Mouse (Mus musculus) cerebellum, adult 9-11 months (tissue): ENCODE results near the gene Gpr19.
A peak's percentile ranks its signal among the peaks of the same experiment; 100 is the strongest.

Experiments
- DNase-seq: peaks from one replicate; pipeline ENCODE4 v3.0.0; 2022

The Gpr19 gene

DNA sequence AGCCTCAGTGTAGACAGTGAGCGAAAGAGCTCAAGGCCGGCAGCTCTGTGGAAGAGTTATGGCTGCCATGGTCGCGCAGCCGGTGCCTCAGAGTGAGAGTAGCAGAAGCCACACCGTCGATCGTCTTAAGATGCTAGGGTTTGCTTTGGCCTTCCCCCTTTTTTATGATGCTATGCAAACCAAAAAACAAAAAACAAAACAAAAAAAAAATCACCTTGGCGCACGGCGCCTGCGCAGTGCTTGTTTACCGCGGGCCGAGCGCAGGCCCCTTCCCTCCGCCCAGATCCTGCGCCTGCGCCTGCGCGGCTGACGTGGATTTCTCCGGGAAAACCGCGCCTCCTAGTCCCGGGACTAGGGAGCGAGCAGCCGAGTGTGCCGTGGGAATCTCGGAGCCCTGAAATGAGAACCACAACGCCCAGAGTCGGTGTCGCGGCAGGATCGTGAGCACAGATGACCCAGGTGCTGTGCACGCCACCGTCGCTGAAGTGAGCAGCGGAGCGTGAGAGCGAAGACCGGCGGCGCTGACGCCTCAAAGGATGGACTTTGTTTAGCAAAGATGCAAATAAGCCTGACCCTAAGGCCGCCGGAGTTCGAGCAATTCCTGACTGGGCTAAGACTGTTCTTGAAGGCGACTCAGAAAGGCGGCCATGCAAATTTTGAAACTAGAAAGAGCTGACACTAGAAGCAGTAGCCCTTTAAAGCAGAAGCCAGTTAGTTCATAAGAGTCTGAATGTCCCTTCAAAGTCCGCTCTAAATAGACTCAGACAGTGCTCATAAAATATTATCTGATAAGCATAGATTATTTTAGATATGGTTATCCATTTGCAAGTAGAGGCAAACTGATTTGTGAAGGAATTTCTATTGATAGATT lies at the start of gene Gpr19:
TSS of gene Gpr19 (minus strand) at position 484 of the 871 bp plus-strand sequence.
- peak; percentile 94 for DNase-seq

DNA sequence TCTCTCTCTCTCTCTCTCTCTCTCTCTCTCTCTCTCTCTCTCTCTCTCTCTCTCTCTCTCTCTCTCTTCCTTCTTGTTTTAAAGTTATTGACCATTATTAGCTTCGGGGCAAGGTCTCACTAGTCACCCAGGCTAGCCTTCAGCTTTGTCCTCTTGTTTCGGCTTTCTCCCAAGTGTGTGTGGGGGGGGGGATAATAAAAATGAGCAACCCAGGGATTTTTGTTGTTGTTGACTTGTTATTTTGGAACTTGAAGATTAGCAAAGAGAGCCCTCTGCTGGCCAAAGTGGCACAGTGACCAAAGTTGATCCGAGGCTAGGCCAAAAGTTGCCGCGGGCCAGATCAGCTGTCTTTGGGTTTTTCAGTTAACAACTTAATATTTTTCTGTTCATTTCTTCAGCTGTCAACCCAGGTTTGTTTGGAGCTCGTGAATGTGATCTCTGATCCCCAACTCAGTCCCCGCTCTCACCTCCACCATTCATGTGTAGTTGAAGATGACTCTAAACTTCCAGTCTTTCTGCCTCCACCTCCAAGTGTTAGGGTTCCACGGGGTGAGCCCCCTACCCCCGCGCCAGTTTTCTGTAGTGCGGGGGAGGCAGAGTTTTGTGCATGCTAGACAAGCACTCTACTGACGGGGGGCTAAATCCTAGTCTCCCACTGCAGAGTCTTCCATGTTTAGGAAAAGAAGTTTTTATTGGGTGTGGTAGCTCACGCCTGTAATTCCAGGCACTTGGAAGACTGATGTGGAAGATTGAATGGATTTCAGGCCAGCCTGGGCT lies 49.1 kb upstream of the Gpr19 start:
- peak; percentile 67 for DNase-seq

DNA sequence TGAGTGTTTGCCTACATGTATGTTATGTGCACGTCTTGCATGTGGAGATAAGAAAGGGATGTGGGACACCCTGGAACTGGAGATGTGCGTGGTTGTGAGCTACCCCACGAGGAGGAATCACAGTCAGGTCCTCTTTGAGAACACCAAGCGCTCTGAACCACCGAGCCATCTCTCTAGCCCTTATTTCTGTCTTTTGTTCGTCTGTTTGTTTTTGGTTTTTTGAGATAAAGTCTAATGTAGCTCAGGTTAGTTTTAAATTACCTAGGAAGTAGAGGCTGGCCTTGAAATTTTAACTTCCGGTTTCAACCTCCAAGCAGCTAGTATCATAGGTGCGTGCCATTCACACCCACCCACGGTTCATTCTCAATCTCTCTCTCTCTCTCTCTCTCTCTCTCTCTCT lies 48.5 kb upstream of the Gpr19 start:
- no peak for DNase-seq

DNA sequence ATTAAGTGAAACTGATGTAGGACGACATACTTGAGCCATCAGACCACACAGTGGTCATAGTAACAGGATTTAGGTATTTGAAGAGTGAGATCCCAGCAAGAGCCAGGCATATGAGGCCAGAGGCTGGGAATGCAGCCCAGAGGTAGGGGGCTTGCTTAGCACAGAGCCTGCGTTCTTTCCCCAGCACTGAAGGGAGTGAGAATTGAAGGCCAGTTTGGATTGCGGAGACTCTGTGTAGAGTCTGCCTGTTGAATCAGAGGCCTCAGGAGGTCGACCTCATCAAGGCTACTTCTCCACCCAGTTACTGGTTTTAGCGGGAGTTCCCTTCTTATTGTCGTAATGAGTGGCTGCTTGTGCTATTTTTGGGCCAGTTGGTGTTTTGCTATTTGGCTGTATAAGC lies 47.7 kb upstream of the Gpr19 start:
- DNase-seq, result no peak

DNA sequence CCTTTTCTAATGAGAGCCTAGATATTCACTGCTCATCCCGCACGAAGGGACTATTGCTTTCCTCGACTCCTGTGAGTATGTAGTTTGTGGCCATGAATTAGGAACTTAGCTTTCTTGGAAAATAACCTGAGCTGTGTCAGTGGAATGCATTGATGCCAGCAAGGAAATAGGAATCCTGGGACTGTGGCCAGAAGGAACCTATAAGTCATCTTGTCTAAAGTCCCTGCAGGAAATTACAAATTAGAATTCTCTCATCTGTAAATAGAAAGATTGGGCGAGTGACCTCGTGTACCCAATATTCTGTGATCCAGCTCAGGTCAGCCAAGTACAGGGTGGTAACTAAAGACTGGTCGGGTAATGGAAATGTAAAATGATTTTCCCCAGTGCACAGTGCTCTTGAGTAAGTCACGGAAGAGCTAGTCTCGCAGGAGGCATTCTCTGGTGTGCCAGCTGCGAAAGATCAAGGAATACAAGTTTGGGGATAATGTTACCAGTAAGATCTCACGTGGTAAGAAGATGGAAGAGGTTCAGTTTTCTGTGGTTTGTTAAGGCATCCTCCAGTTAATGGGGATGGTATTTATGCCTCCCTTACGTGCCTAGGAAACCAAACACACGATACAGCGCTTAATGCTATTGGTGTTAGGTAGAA lies 45.5 kb upstream of the Gpr19 start:
- DNase-seq, result no peak

DNA sequence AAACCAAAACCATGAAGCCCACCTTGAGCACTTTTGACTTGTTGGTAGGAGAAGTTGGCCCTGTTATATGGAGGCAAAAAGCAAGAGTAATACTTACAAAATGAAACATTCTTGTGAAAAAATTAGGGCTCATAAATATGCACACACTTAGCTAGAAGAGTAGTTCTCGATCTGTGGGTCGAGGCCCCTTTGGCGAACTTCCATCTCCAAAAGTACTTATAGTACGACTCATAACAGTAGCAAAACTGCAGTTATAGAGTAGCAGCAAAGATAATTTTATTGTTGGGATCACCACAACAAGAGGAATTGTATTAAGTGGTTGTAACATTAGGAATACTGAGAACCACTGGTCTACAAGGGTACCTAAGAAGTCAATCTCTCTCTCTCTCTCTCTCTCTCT lies 41.4 kb upstream of the Gpr19 start:
- DNase-seq, result no peak

DNA sequence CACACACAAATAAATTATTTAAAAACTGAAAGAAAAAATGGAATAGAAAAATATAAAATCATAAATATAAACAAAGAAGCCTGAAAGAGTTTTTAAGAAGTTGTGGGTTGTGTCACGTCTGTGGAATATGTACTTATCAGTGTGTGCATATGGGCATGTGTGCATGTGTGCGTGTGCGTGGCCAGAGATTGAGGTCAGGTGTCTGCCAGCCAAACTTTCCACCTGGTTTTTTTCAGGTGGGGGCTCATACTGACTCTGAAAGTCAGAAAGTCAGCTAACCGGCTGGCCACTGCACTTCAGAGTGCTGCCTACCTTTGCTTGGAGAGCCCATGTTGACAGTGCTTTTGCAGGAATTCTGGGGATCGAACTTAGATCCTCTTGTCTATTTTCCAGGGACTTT lies 35.9 kb upstream of the Gpr19 start:
- no peak for DNase-seq

DNA sequence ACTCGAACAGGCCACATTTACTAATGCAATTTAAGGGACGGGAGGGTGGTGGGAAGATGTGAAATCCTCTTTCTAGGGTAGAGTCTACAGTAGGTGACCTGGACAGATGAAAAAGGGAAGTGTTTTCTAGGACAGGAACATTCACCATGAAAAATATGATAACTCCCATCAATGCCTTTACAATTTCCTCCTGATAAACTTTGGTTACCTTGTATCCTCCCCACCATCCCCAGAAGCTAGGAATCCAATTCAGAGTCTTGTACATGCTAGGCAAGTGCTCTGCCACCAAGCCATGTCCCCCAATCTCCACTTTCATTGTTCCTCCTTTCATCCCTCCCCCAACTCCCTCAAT lies 34.8 kb upstream of the Gpr19 start:
- no peak for DNase-seq

DNA sequence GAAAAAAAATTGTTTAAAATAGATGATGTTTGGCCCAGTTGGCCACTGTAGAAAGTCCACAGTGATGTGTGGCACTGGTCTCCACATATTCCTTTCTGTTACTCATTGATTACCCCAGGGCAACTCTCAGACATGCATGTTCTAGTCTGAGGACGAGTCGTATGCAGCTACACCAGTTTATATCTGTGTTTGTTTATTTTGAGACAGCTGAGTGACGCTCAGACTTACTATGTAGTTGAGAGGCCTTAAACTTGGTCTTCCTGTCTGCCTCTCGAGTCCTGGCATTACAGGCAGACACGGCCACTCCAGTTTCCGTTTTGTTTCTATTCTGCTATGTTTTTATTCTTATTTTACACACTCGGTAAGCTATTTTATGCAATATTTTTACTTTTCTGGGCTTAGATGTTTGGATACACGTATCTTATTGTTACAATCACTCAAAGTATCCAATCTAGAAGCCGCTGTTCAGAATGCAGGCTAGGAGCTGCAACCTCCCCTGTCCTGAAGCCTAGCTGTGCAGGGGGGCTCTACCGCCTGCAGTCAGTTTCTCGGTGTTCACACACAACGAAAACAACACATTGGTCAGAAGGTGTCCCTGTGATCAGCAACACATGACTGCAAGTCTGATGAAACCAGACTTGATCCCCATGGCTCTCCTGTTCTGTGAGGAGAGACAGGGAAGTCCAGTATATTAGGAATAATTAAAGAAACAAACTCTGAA lies 34.3 kb upstream of the Gpr19 start:
- no peak for DNase-seq

DNA sequence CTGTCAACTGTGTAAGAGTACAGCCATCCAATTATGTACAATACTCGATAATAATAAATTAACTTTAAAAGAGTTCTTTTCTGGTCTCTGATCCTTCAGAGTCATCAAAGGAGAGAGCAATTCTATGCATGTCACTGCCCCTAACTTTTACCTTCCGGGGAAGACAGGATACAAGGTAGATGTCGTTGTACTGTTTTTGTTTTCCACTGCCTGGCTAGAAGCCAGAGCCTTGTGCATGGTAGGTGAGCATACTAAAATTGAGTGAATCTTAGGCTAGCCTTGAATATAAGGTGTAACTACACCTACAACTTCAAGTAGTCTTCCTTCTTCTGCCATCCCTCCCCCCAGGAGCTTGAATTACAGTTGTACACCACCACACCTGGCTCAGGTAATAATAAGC lies 32.8 kb upstream of the Gpr19 start:
- no peak for DNase-seq

DNA sequence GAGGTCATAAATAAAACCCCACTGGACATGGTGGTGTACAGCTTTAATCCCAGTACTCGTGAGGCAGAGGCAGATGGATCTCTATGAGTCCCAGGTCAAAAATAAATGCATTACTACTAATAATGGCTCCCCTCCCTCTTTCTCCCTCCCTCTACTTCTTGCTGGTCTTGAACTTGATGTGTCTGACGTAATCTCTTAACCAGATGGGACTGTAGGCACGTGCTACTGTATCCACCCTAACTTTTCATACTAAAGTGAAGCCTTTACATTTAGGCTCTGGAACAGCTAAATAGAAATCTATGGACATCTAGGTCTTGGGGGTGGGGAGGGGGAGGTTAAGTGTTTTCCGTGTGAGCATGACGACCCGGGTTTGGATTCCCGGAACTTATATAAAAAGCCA lies 32.0 kb upstream of the Gpr19 start:
- no peak for DNase-seq

DNA sequence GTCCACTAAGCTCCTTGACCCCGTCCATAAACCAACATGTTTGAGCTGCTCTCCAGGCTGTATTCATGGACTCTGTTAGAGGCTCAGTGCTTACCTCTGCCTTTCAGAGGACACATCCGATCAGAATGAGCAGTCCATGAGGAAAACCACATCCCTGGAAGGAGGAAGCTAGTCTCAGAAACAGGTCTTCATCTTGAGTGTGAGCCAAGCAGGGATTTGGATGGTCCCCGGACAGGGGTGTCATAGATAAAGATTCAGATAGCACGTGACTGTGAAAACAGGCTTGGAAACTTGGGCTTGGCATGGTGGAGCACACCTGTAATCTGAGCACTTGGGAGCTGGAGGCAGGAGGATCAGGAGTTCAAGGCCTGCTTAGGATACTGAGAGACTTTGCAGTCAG lies 31.5 kb upstream of the Gpr19 start:
- DNase-seq, result no peak

DNA sequence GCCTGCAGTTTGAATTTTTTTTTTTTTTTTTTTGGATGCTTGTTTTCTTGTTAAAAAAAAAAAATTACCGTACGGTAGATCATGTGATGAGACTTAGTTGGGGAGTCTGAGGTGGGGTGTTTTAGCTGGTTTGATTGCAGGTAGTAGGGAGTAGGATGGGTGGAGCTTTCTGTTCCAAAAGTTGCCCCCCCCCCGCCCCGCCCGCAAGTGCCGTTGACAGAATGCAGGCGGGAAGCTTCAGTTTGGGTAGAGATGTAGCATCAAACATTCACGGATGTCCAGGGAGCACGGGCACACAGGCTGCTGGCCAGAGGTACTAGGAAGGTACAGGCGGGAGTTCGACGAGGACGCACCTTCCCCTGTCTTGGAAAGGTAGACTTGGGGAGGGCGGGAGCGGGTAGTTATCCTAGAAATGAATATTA lies 30.5 kb upstream of the Gpr19 start:
- peak; percentile 71 for DNase-seq

DNA sequence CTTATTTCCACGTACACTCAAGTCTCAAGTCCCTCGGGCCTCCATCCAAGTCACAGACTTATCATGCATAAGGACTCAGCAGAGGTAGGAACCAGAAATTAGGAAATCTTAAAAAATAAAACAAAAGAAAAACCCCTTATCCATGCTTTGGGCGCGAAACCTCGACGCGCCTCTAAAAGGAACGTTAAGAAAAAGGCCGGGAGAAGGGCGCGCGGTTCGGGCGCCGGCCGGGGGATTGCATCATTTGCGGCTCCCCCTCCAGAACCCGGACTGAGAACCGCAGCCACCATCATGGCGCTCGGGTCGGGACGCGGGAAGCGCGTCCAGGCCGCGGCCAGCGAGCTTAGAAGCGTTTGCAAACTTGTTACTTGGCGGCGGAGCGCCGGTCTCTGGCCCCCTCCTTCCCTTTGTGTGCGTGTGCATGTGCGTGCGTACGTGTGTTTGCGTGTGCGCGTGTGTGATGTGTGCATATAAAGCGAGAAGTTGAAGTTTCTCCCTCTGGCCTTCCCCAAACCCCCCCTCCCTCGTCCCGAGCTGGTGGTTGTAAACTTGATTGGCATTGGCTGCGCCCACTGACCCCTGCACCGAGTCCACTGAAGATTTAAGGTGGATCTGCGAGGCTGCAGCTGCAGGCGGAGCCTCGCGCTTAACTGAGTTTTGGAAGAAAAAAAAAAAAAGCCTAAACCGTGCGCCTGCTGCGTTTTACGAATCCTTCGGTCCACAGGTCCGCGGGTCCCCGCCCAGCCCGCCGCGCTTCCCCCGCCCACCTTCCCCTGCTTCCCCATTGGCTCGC lies 29.9 kb upstream of the Gpr19 start:
- peak; percentile 86 for DNase-seq

DNA sequence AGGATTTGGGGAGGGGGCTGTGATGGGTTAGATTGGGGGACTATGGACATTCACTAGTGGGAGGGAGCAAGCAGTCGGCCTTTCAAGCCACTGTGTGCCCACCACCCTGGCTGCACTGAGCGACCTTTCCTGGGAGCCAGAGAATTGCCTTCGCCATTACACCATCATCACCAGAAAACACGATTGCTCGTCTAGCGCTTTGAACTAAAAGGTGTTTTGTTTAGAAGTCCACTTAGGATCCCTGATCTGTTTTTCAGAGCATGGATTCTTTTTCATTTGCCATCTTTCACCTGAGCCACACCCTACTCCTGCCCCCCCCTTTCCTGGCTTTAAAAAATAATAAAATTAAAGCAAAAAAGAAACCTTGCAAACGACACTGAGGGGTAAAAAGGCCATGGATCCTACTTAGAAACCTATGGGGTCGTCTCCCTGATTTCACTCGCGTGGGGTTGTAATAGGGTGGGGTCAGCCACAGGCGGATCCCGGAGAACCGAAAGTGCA lies 29.3 kb upstream of the Gpr19 start:
- peak; percentile 66 for DNase-seq

DNA sequence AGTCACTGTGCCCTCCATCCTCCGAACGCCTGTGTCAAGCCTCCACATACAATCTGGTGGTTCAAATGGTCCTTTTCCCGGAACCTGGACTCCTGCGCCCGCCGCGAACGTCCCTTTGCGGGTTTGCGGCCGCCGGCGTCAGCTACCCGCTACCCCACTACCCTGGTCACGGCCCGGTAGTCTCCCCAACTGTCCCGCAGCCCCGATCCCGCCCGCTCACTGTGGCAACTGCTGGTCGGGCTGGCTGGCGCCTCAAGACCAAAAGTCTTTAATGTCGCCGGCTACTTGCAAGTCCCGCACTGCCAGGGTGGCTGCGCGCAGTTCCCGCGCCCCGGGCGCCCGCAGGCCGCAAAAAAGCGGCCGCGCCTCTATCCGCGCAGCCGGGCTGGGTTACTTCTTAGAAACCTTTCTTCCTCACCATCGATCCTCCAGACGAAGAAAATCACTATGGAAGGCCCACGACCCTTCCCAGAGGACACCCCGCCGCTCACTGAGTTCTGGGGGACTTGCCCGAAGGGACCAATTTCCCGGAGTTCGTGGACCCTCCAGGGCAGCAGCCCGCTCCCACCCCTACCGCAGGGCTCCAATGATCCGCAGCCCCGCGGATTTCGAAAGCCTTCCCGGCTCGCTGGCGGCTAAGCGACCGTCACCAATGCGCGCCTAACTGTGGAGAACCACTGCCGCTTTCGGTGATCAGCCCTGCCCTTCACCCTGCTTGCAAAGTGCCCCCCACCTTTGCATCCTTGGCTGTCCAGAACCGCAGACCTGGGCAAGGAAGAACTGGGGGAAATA lies 28.6 kb upstream of the Gpr19 start:
- DNase-seq, result peak; percentile 55

DNA sequence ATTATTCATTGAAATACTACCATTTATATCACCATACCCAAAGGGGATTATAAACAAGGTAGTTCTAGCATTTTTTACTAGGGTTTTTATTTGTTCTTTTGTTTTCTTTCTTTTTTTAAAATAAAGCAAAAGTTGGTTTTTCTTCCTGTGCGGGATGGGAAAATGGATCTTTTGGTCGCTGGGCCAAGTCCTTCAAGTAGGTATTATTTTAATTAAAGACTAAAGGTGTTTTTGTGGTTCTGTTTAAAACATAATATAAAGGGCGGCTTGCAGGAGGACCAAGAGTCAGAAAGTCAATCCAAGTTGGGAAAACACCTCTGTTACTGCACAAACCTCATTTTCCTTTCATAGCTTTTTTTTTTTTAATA lies 27.9 kb upstream of the Gpr19 start:
- no peak for DNase-seq

DNA sequence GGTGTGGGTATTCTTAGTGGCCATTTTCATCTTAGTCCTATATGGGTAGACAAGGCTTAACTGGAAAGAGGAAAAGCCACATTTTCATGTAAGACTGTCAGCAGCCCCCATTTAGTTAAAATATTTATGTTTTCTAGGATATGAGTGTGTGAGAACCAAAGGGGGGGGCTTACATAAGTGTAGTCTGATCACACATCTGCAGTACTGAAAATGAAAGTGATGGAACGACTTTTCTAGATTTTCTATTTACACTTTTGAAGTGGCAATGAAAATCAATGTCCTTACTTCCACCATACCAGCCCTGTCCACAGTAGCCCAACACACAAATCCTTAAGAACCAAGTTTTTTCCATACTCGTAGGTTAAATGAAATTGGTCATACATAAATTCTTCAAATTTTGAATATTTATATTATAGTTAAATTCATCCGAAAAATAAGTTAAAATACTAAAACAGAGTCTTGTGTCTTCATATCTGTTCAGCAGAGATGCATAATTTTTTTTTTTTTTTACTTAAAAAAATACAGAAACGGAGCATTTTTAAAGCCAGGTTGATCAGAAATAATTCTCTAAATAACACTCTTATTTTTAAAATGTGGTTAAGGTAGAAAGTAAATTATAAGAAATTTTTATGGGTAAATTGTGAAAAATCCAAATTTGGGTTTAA lies 27.4 kb upstream of the Gpr19 start:
- DNase-seq, result no peak

DNA sequence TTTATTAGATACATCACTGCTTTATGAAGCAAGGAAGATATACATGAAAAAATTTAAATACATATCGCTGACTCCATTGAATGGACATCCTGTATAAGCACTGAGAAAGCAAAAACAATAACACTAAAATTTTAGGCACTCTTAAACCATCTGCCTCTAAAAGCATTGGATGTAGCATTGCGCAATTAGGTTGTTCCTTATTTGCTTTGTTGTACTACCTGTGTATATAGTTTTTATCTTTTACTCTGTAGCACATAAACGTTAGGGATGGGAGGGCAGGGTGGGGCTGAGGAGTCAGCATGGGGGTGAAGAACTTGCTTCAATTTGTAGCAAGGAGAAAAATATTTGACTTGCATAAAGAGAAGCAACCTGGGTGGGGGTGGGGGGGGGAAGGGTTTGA lies 25.9 kb upstream of the Gpr19 start:
- no peak for DNase-seq

DNA sequence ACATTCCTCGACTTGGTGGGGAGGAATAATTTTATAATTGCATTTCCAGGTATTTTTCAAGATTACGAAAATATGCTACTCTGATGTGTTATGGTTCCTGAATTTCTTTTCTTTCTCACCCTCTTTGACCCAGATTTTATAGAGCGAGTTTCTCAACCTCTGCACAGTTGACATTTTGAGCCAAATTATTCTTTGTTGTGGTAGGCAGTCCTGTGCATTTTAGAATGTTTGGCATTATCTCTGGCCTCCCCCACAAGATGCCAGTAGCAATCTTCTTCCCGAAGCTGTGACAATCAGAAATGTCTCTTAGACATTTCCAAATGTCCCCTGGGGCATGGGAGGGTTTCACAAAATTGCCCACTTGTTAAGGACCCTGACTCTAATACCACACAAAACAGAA lies 25.3 kb upstream of the Gpr19 start:
- no peak for DNase-seq
